Mouse (Mus musculus): Measurements from ENCODE around the gene Cdca4.
"Not testable (repeated sequence)": the region's sequence is repeated elsewhere in the genome, so short reads cannot be mapped to it uniquely, and the experiment has no call there.

Cdca4 gene

GRCm38 (mm10) chr12:112857021-112857925 lies 28.1 kb upstream of the Cdca4 start:
- DNase-seq = no peak

DNA sequence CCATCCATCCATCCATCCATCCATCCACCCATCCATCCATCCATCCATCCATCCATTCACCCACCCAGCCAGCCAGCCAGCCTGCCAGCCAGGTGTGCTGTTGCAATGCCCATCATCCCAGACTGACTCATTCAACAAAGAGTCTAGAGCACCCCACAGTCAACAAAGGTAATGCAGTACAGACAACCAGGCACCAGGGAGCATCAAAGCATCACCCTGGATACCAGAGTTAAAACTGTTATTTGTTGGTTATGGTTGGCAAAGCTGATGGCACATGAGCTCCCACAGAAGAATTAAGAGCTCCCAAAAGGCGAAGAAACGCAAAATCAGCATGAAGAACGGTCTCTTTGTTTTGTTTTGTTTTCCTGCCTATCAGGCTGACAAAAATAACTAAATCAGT lies 27.1 kb upstream of the Cdca4 start:
- DNase-seq = no peak

GRCm38 (mm10) chr12:112854610-112855333 lies 25.5 kb upstream of the Cdca4 start:
- no peak for DNase-seq

- DNase-seq = no peak
Observed at GRCm38 (mm10) chr12:112853050-112853729, 24.0 kb upstream of the Cdca4 start.

DNA sequence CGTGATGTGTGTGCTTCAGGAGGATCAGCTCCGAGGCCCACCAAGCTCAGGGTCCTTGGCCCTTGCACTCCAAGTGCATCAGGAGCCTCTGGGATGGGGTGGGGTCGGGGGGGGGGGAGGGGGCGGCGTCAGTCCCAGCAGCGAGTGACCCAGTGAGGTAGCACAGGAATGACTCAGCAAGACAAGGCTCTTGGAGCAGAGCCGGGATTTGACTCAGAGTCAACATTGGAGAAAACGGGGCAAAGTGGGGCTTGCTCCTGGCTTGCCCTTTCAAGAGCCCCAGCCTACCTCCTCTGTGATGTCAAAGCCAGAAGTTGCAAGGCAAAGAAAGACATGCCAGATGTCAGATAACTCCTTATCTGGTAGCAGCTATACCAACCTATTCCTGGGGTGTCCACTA lies 21.9 kb upstream of the Cdca4 start:
- no peak for DNase-seq

- DNase-seq = no peak
Observed at GRCm38 (mm10) chr12:112850344-112850743, 21.1 kb upstream of the Cdca4 start.

GRCm38 (mm10) chr12:112849235-112850022 lies 20.2 kb upstream of the Cdca4 start:
- DNase-seq = no peak

- no peak for DNase-seq
Observed at GRCm38 (mm10) chr12:112847880-112848279, 18.7 kb upstream of the Cdca4 start.

DNA sequence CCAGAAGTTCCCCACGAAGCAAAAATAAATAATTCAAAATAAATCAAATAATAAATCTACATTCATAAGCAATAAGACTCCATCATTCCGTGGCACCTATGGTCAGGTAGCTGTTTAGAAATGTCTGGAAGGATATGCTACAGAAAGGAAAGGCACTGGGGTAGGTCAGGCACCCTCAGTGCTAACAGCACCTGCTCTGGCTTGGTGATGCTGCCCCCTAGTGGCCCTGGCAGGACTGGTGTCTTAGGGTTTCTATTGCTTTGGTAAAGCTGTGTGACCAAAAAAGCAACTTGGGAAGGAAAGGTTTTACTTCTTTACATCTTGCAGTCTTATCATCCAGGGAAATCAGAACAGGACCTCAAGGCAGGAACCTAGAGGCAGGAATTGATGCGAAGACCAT lies 14.6 kb upstream of the Cdca4 start:
- peak; percentile 83 for DNase-seq

DNA sequence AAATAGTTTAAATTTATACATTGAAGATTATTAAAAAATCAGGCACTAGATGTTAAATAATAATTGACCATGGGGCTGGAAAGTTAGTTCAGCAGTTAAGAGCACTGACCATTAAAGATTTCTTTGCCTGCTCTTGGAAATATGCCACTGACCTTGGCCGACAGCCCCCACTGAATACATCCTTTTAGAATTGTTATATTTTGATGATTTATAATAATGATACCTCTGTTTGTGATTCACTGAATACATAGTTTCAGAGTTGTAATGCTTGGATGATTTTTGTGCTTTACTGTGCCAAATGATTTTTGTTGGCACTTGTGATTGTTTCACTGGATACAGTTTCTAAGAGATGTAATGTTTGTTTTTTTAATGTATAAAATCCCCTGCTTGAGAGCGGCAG lies 12.9 kb upstream of the Cdca4 start:
- not testable (repeated sequence) for DNase-seq

DNA sequence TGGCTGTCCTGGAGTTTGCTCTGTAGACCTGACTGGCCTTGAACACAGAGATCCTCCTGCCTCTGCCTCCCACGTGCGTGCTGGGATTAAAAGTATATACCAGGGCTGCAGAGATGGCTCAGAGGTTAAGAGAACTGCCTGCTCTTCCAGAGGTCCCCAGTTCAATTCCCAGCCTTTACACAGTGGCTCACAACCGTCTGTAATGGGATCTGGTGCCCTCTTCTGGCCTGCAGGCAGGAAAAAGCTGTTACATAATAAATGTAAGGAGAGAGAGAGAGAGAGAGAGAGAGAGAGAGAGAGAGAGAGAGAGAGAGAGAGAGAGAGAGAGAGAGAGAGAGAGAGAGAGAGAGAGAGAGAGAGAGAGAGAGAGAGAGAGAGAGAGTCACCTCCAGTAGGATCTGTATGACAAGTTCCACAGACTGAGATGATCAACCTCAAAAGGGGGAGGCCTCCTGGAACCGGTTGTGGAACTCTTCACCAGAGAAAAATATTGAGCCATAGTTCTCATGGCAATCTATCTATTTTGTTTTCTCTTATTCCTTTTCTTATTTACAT lies 12.2 kb upstream of the Cdca4 start:
- DNase-seq = not testable (repeated sequence)

GRCm38 (mm10) chr12:112840209-112841086 lies 11.2 kb upstream of the Cdca4 start:
- no peak for DNase-seq

DNA sequence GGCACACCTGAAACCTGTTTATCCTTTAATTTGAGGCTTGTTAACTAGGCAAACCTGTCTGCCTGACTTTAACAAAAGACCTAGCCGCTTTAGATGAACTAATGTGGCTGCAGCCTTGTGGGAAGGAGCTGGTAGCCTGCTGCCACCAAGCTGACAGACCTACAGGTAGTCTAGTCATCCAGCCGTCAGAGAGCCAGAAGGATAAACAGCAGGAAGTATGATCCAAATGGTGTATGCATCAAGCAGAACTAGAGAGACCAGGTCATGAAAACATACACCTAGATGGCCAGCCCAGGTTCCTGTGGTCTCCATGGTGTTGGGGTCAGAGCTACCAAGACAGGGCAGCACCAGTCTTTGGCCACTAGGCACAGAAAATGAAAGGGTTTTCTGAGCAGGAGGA lies 5.8 kb upstream of the Cdca4 start:
- no peak for DNase-seq

GRCm38 (mm10) chr12:112833527-112833926 lies 4.3 kb upstream of the Cdca4 start:
- no peak for DNase-seq

DNA sequence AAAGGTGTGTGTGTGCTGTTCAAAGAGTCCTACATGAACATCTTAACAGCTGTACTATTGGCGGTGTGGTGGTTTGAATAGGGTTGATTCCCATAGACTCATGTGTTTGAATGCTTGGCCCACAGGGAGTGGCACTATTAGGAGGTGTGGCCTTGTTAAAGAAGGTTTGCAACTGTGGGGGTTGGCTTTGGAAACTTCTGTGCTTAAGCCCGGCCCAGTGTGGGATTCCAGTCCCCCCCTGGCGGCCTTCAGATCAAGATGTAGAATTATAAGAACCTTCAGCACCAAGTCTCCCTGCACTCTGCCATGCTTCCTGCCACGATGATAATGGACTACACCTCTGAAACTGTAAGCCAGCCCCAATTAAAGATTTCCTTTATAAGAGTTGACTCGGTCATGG lies 3.2 kb upstream of the Cdca4 start:
- no peak for DNase-seq

- no peak for DNase-seq
Observed at GRCm38 (mm10) chr12:112830570-112830969, 1.3 kb upstream of the Cdca4 start.

DNA sequence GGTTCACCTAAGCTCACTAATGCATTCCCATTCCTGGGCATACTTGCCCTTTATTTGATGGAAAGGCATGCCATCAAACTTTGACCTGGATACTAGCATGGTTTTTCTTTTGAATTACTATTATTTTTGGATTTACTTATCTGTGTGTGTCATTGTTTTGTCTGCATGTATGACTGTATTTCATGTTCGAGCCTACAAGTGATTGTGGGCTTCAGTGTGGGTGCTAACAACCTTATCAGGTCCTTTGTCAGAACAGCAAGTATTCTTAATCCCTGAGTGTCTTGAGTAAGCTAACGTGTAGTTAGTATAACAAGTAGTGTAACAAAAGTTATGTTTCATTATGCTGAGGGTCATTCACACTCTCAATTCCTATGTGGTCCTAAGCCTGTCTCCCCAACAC lies 918 bp upstream of the Cdca4 start:
- no peak for DNase-seq

GRCm38 (mm10) chr12:112828501-112829243 lies 551 bp downstream of the Cdca4 start:
- no peak for DNase-seq

- DNase-seq = no peak
Observed at GRCm38 (mm10) chr12:112825901-112826300, 3.3 kb downstream of the Cdca4 start.

DNA sequence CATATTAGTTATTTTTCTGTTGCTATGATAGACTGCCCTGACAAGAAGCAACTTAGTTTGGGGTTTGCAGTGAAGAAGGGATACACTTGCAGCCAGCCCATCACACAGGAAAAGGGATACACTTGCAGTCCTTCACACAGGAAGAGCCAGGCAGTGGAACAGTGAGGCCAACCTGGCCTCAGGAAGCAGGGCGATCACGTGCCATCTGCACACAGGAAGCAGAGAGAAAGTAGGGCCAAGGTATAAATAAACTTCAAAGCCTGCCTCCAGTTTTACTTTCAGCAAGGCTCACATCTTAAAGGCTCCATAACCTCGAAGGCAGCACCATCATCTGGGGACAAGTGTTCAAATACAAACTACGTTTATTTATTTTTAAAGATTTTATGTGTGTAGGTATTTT lies 6.0 kb downstream of the Cdca4 start:
- DNase-seq = no peak

DNA sequence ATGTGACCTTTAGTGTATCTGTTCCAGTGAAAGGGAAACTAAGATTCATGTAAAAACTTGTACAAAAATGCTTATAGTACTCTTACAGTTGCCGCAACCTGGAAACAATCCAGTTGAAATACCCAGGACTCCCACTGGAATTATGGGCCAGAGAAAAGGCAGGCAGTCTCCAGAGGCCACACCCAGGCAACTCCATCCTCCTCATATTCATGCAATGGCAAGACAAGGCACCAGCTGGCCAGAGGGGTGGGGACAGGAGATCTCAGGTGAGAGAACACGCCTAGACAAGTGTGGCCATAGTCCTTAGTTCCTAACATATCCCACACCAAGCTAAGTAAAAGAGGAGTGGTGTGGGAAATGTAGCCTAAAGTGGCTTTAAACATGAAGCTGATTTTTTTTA lies 6.5 kb downstream of the Cdca4 start:
- no peak for DNase-seq
